Mouse (Mus musculus): ENCODE measurements around the gene Dclk3. TPM values are rescaled to one million over a fixed set of nuclear protein-coding genes. Genes with fewer than 3 reads are reported as not detected.

Gene Dclk3
- total and polyA plus RNA-seq, 2 experiments from 2014 or later, result 7.4 to 10.7 TPM

DNA sequence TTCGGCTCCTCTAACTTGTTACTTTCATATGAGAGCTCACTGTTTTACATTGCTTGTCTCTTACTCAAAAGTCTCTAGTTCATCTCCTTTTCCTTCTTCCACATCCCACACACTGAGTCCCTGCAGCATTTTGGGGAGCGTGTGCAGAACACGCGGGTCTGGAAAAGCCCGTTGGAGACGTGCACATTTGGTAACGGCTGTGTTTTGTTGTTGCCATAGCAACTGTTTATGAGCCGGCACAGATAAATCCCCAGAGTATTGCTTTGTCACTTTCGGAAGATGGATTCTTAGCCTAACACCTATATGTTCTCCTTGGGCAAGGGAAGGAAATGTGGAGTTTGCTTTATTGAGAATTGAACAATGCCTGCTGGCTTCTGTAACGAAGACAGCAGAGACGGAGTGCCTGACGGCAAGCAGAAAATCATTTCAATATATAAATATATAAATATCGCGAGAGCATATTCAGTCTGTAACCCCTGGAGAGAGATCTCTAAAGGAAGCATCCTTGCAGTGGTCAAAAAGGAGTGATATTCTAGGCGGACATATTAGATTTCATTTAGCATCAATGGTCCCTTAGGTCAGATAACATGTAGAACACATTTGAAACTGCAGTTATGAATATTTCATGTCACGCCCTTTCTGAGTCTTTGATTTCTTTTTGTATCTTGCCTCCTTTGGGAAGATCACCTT, 26.3 kb upstream of the Dclk3 start:
- H3K9ac ChIP-seq (replicated peaks; ENCODE audit: low read length, poor library complexity, severe bottlenecking), result no peak overlapping the region
- no peaks in the 10 kb centered on the region for H3K27me3 ChIP-seq (ENCODE audit: insufficient read depth, low read length)
- WGBS, result 26% methylated on average over 16 of the region's 16 CpGs
- no peaks in the 10 kb centered on the region for H3K36me3 ChIP-seq (ENCODE audit: insufficient read depth, low read length)
- H3K4me1 ChIP-seq (ENCODE audit: insufficient read depth, low read length), result peaks cover 4% of the 10 kb centered on the region; the same call in 1 of the 2 replicates
- TF ChIP-seq CTCF (IDR thresholded peaks at IDR 0.05), result no peak
- peak overlapping the region; percentile 65 for H3K27ac ChIP-seq (ENCODE audit: low read depth, low read length)
- peak; percentile 79 for ATAC-seq (ENCODE audit: low FRiP score)
- DNase-seq (ENCODE audit: low spot score), result peak; percentile 90
- no peak overlapping the region for H3K4me3 ChIP-seq (ENCODE audit: low read depth, low read length)
- H3K4me2 ChIP-seq (ENCODE audit: low read depth, low read length, poor library complexity, severe bottlenecking), result peak overlapping the region; percentile 22
- no peaks in the 10 kb centered on the region for H3K9me3 ChIP-seq (ENCODE audit: low read length)

DNA sequence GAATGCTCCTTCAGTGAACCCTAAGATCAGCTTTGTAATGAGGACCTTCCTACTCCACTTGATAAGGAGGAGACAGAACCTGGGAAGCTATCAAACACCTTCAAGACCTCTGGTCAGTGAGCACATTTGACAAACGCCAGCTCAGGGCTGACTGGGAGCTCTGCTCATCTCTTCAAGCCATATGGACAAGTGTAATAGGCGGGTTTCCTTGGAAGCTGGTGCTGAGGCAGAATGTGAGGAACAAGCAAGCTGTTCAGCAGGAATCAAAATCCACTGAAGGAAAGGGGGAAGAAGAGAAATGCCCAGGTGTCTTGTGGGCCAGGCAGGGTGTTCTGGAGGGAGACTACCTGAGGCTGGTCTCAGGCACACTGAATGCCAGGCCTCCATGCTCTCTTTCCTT, 17.0 kb upstream of the Dclk3 start:
- H3K4me1 ChIP-seq (ENCODE audit: insufficient read depth, low read length), result peaks cover 6% of the 10 kb centered on the region
- H3K27ac ChIP-seq (ENCODE audit: low read depth, low read length), result no peak overlapping the region
- H3K9me3 ChIP-seq (ENCODE audit: low read length), result no peaks in the 10 kb centered on the region
- WGBS, result 85% methylated on average over 2 of the region's 2 CpGs
- H3K4me2 ChIP-seq (ENCODE audit: low read depth, low read length, poor library complexity, severe bottlenecking), result no peak overlapping the region
- no peaks in the 10 kb centered on the region for H3K27me3 ChIP-seq (ENCODE audit: insufficient read depth, low read length)
- TF ChIP-seq CTCF (IDR thresholded peaks at IDR 0.05), result no peak
- H3K4me3 ChIP-seq (ENCODE audit: low read depth, low read length), result no peak overlapping the region
- ATAC-seq (ENCODE audit: low FRiP score) (no peak), DNase-seq (ENCODE audit: low spot score) (no peak)
- no peaks in the 10 kb centered on the region for H3K36me3 ChIP-seq (ENCODE audit: insufficient read depth, low read length)
- H3K9ac ChIP-seq (replicated peaks; ENCODE audit: low read length, poor library complexity, severe bottlenecking), result no peak overlapping the region

- H3K9ac ChIP-seq (replicated peaks; ENCODE audit: low read length, poor library complexity, severe bottlenecking), result no peak overlapping the region
- H3K36me3 ChIP-seq (ENCODE audit: insufficient read depth, low read length), result no peaks in the 10 kb centered on the region
- H3K4me2 ChIP-seq (ENCODE audit: low read depth, low read length, poor library complexity, severe bottlenecking), result no peak overlapping the region
- no peak overlapping the region for H3K4me3 ChIP-seq (ENCODE audit: low read depth, low read length)
- DNase-seq (ENCODE audit: low spot score) (no peak), ATAC-seq (ENCODE audit: low FRiP score) (no peak)
- peaks cover 6% of the 10 kb centered on the region for H3K4me1 ChIP-seq (ENCODE audit: insufficient read depth, low read length)
- H3K27me3 ChIP-seq (ENCODE audit: insufficient read depth, low read length), result no peaks in the 10 kb centered on the region
- no peak for TF ChIP-seq CTCF (IDR thresholded peaks at IDR 0.05)
- H3K9me3 ChIP-seq (ENCODE audit: low read length), result no peaks in the 10 kb centered on the region
- no peak overlapping the region for H3K27ac ChIP-seq (ENCODE audit: low read depth, low read length)
- WGBS, result 69% methylated on average over 5 of the region's 5 CpGs
Observed at GRCm38 (mm10) chr9:111422567-111422966, 16.3 kb upstream of the Dclk3 start.

DNA sequence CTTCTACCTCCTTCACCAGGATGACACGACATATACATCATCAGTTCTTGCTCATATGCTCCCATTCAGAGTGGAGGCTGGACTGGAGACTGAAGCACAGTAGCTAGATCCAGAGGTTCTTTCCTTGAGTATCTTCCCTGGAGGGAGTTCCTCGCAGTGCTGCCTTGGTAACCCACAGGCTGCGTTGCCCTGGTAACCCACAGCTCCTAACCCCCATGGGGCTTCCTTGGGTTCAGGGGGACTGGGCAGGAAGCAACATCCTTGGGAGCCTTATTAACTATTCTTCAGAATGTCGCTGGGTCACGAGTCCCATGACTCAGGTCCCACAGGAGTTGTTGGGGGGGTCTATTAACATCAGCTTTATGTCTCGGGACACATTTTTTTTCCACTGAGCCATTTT, 13.8 kb upstream of the Dclk3 start:
- ATAC-seq (ENCODE audit: low FRiP score), result no peak
- no peaks in the 10 kb centered on the region for H3K9me3 ChIP-seq (ENCODE audit: low read length)
- no peaks in the 10 kb centered on the region for H3K36me3 ChIP-seq (ENCODE audit: insufficient read depth, low read length)
- no peaks in the 10 kb centered on the region for H3K27me3 ChIP-seq (ENCODE audit: insufficient read depth, low read length)
- no peak for DNase-seq (ENCODE audit: low spot score)
- no peak overlapping the region for H3K4me3 ChIP-seq (ENCODE audit: low read depth, low read length)
- H3K4me2 ChIP-seq (ENCODE audit: low read depth, low read length, poor library complexity, severe bottlenecking), result no peak overlapping the region
- H3K27ac ChIP-seq (ENCODE audit: low read depth, low read length), result no peak overlapping the region
- TF ChIP-seq CTCF (IDR thresholded peaks at IDR 0.05), result no peak
- WGBS, result 48% methylated on average over 6 of the region's 6 CpGs
- no peak overlapping the region for H3K9ac ChIP-seq (replicated peaks; ENCODE audit: low read length, poor library complexity, severe bottlenecking)
- peaks cover 6% of the 10 kb centered on the region for H3K4me1 ChIP-seq (ENCODE audit: insufficient read depth, low read length)

- no peaks in the 10 kb centered on the region for H3K36me3 ChIP-seq (ENCODE audit: insufficient read depth, low read length)
- H3K27me3 ChIP-seq (ENCODE audit: insufficient read depth, low read length), result no peaks in the 10 kb centered on the region
- ATAC-seq (ENCODE audit: low FRiP score), result no peak
- TF ChIP-seq CTCF (IDR thresholded peaks at IDR 0.05), result no peak
- no peak overlapping the region for H3K4me2 ChIP-seq (ENCODE audit: low read depth, low read length, poor library complexity, severe bottlenecking)
- H3K9me3 ChIP-seq (ENCODE audit: low read length), result no peaks in the 10 kb centered on the region
- H3K9ac ChIP-seq (replicated peaks; ENCODE audit: low read length, poor library complexity, severe bottlenecking), result no peak overlapping the region
- H3K4me1 ChIP-seq (ENCODE audit: insufficient read depth, low read length), result peaks cover 6% of the 10 kb centered on the region
- peak; percentile 46 for DNase-seq (ENCODE audit: low spot score)
- H3K4me3 ChIP-seq (ENCODE audit: low read depth, low read length), result no peak overlapping the region
- no peak overlapping the region for H3K27ac ChIP-seq (ENCODE audit: low read depth, low read length)
- 56% methylated on average over 4 of the region's 4 CpGs for WGBS
Observed at GRCm38 (mm10) chr9:111425952-111426351, 12.9 kb upstream of the Dclk3 start.

DNA sequence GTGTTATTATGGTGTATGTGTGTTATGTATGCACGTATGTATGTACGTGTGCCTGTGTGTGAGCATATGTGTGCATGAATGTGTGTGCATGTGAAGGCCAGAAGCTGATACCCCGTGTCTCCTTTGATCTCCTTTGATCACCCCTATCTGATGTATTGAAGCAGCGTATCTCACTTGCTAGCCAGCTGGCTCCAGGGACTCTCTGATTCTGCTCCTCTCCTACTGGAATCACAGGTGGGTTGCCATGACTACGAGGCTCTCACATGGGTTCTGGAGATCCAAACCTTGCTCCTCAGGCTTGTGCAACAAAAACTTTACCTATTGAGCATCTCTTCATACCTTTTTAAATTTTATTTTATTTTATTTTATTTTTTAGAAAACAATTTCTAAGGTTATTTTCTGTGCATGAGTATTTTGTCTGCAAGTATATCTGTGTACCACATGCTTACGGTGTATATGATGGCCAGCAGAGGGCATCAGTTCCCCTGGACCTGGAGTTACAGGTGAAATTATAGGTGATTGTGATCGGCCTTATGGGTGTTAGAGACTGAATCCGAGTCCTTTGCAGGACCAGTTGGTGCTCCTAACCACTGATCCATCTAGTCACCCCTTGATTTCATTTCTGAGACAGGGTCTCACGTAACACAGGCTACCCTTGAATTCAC, 10.9 kb upstream of the Dclk3 start:
- DNase-seq (ENCODE audit: low spot score) (peak; percentile 51), ATAC-seq (ENCODE audit: low FRiP score) (0 out of 2 replicates have a peak, but pooled peaks have one; percentile 49)
- H3K4me2 ChIP-seq (ENCODE audit: low read depth, low read length, poor library complexity, severe bottlenecking), result no peak overlapping the region
- H3K36me3 ChIP-seq (ENCODE audit: insufficient read depth, low read length), result no peaks in the 10 kb centered on the region
- TF ChIP-seq CTCF (IDR thresholded peaks at IDR 0.05), result peak; percentile 61
- H3K27me3 ChIP-seq (ENCODE audit: insufficient read depth, low read length), result no peaks in the 10 kb centered on the region
- no peak overlapping the region for H3K9ac ChIP-seq (replicated peaks; ENCODE audit: low read length, poor library complexity, severe bottlenecking)
- H3K4me3 ChIP-seq (ENCODE audit: low read depth, low read length), result no peak overlapping the region
- 79% methylated on average over 9 of the region's 9 CpGs for WGBS
- 0 out of 2 replicates have a peak overlapping the region, but pooled peaks have one; percentile 7 for H3K27ac ChIP-seq (ENCODE audit: low read depth, low read length)
- H3K4me1 ChIP-seq (ENCODE audit: insufficient read depth, low read length), result peaks cover 6% of the 10 kb centered on the region
- H3K9me3 ChIP-seq (ENCODE audit: low read length), result no peaks in the 10 kb centered on the region

Data from midbrain, postnatal 0 days (tissue).